Mouse (Mus musculus) small intestine, adult 2 months (tissue): ENCODE data around the gene Tardbp. TPM values are rescaled to one million over a fixed set of nuclear protein-coding genes. Genes with fewer than 3 reads are reported as not detected.

Experiments
- H3K27ac ChIP-seq: fragments of 200-500 bp; 2 replicates; pipeline ENCODE4 v1.5.1; 2012; ENCODE audit warnings: low read depth, low read length, control low read depth, inconsistent platforms; ENCODE audit not compliant: insufficient read depth
- H3K27me3 ChIP-seq: fragments of 200-500 bp; 2 replicates; pipeline ENCODE4 v1.6.1; 2012; ENCODE audit warnings: mild to moderate bottlenecking, moderate library complexity, low read length, inconsistent platforms; ENCODE audit not compliant: control insufficient read depth, insufficient read depth
- H3K36me3 ChIP-seq: fragments of 200-500 bp; 2 replicates; pipeline ENCODE4 v1.6.1; 2012; ENCODE audit warnings: mild to moderate bottlenecking, low read length, control low read depth, inconsistent platforms; ENCODE audit not compliant: control insufficient read depth, insufficient read depth
- H3K4me1 ChIP-seq: fragments of 200-500 bp; 2 replicates; pipeline ENCODE4 v1.6.1; 2012; ENCODE audit warnings: low read length, inconsistent platforms, mixed read lengths; ENCODE audit not compliant: control insufficient read depth, insufficient read depth, insufficient read length
- H3K4me3 ChIP-seq: fragments of 200-500 bp; 2 replicates; pipeline ENCODE4 v1.5.1; 2012; ENCODE audit warnings: low read depth, mild to moderate bottlenecking, control low read depth, inconsistent platforms, low read length, moderate library complexity
- CTCF ChIP-seq: fragments of 200-500 bp; IDR thresholded peaks from 2 replicates; pipeline ENCODE4 v1.5.1; 2012; ENCODE audit warnings: low read depth, mild to moderate bottlenecking, control low read depth, inconsistent platforms, low read length, moderate library complexity, mixed read lengths; ENCODE audit not compliant: insufficient replicate concordance, insufficient read length; ENCODE audit errors: extremely low read depth
- POLR2A ChIP-seq: fragments of 200-500 bp; IDR thresholded peaks from 2 replicates; pipeline ENCODE4 v1.6.1; 2012; ENCODE audit warnings: low read depth, mild to moderate bottlenecking, control low read depth, inconsistent platforms, low read length, moderate library complexity
- WGBS: fragments of 180-500 bp; shearing (Covaris S2); methylation state at CpG from one replicate; pipeline ENCODE4 v1.1.7; 2018; 5-methylcytosine and 5-hydroxymethylcytosine counted together
- polyA plus RNA-seq: library from polyadenylated mRNA; depleted of rRNA; stranded (reverse); fragments of >200 nt; gene quantifications from 2 replicates; pipeline ENCODE4 v1.2.3, GENCODE M21; 2012

The Tardbp gene
- polyA plus RNA-seq, 1 experiment: 7.7 TPM

- TF ChIP-seq POLR2A: no peak
- no peak for TF ChIP-seq CTCF
- Histone ChIP-seq H3K4me3 (no peak within 1 kb of the TSS), H3K27me3 (no peaks in the 10 kb centered on the region), H3K4me1 (peaks cover 3% of the 10 kb centered on the region; the same call in 1 of the 2 replicates), H3K36me3 (no peaks in the 10 kb centered on the region), H3K27ac (no peak within 1 kb of the TSS)
- 90% methylated on average over 14 of the region's 14 CpGs for WGBS
These were observed 24.3 kb downstream of the Tardbp start, which contains the start of gene Masp2 for GRCm38 (mm10) chr4:148602357-148603120. Gene Masp2 (plus strand): TSS chr4:148602554.

DNA sequence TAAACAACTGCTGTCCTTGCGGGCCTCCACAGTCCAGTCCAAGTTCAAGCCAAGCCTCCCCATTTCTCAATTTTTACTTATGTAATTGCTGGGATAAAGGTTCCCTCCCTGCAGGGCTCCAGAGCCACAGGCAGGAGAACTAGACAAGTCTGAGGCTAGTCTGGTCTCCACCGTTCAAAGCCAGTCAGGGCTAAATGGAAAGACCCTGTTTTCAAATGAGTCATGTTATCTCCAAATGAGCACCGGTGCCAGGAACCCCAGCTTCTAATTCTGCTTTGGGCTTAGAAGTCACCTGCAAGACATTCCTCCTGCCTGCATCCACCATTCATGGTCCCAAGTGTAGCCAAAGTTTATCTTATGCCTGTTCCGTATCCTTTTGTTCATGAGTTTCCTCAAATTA, 24.9 kb downstream of the Tardbp start:
- H3K36me3 ChIP-seq: 0 out of 2 replicates have a peak, but pooled peaks cover 1% of the 10 kb centered on the region
- H3K4me1 ChIP-seq: peaks cover 3% of the 10 kb centered on the region; the same call in 1 of the 2 replicates
- WGBS: 74% methylated on average over 4 of the region's 4 CpGs
- TF ChIP-seq CTCF (no peak), POLR2A (no peak)
- no peak overlapping the region for H3K4me3 ChIP-seq
- H3K27ac ChIP-seq: no peak overlapping the region
- H3K27me3 ChIP-seq: no peaks in the 10 kb centered on the region

DNA sequence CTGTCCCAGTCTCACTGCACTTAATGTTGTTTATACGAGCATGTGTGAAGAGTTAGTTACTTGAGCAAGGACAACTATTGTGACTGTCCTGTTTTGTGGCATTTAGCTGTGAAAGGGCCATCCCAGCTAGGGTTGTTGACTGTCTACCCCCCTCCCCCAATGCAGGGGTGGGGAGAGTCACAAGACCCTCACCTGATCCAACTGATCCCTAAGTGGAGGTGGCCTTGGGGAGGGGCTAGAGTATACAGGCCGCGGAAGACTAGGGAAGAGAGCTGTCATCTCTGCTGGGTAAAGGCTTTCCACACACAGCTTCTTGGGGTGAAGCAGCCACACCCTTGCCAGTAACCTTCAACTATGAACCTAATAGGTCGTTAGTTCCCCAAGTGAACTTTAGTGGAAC, 26.5 kb downstream of the Tardbp start:
- 71% methylated on average over 4 of the region's 4 CpGs for WGBS
- H3K4me1 ChIP-seq: peaks cover 3% of the 10 kb centered on the region; the same call in 1 of the 2 replicates
- no peak for TF ChIP-seq CTCF
- no peak for TF ChIP-seq POLR2A
- H3K27me3 ChIP-seq: no peaks in the 10 kb centered on the region
- no peak overlapping the region for H3K27ac ChIP-seq
- no peak overlapping the region for H3K4me3 ChIP-seq
- H3K36me3 ChIP-seq: peaks cover 7% of the 10 kb centered on the region; the same call in 1 of the 2 replicates

DNA sequence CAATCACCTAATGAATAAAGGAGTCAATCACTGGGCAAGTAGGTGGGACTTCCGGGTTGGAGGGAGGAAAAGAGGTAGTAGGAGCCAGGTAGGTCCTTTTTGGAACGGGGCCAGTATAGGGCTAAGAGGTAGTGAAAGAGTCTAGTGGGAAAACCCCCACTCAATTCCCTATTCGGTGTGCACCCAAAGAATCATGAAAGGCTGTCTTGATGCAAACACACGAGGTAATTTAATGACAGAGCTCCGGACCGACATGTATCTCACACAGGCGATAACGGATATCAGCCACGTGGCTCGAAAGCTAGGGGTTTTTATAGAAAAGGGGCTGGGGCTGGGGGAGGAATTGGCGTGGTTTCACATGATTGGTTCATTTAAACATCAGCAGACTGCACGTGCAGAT, 28.0 kb downstream of the Tardbp start:
- Histone ChIP-seq H3K36me3 (peaks cover 14% of the 10 kb centered on the region; the same call in 1 of the 2 replicates), H3K27ac (no peak overlapping the region), H3K4me3 (no peak overlapping the region), H3K4me1 (peaks cover 3% of the 10 kb centered on the region; the same call in 1 of the 2 replicates), H3K27me3 (no peaks in the 10 kb centered on the region)
- 94% methylated on average over 12 of the region's 12 CpGs for WGBS
- TF ChIP-seq CTCF (no peak), POLR2A (no peak)

DNA sequence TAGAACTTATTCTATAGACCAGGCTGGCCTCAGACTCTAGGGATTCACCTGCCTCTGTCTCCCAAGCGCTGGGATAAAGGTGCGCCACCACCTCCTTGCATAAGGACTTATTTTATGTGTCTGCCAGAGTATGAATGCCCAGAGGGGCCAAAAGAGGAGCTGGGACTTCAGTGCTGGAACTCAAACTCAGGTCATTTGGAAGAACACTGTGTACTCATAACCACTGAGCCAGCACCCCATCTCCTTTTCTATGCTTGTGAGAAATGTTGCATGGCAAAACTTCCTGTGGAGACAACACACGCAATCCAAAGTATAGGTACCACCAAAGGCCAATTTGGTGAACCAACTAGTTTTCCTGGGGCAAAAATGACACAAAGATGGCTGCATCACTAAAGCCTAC, 30.1 kb downstream of the Tardbp start:
- H3K36me3 ChIP-seq: peaks cover 14% of the 10 kb centered on the region; the same call in 1 of the 2 replicates
- H3K27me3 ChIP-seq: no peaks in the 10 kb centered on the region
- TF ChIP-seq POLR2A (no peak), CTCF (no peak)
- no peak overlapping the region for H3K27ac ChIP-seq
- no peak overlapping the region for H3K4me3 ChIP-seq
- 97% methylated on average over 3 of the region's 3 CpGs for WGBS
- peaks cover 7% of the 10 kb centered on the region; the same call in 1 of the 2 replicates for H3K4me1 ChIP-seq

- 83% methylated on average over 6 of the region's 6 CpGs for WGBS
- Histone ChIP-seq H3K36me3 (peaks cover 14% of the 10 kb centered on the region; the same call in 1 of the 2 replicates), H3K27me3 (no peaks in the 10 kb centered on the region), H3K4me3 (no peak overlapping the region), H3K27ac (no peak overlapping the region), H3K4me1 (peaks cover 7% of the 10 kb centered on the region; the same call in 1 of the 2 replicates)
- TF ChIP-seq POLR2A: no peak
- TF ChIP-seq CTCF: no peak
These were observed 30.9 kb downstream of the Tardbp start for GRCm38 (mm10) chr4:148595916-148596315.

DNA sequence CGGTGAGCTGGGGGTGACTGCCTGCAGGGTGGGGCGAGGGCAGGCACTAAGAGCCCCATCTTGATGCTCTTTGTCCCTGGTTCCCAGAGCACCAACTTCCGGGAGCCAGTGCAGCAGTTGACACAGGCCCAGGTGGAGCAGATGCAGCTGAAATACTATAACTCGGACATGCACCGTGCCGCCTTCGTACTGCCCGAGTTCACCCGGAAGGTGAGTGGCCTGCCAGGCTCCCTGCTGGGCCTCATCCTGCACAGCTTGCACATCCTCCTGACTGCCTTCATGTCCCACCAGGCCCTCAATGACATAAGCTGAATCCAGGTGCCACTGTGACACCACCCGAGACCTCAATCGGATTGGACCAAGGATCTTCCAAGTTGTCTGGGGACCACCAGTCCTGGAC, 32.8 kb downstream of the Tardbp start:
- Histone ChIP-seq H3K4me1 (peaks cover 7% of the 10 kb centered on the region; the same call in 1 of the 2 replicates), H3K27ac (no peak overlapping the region), H3K36me3 (peaks cover 14% of the 10 kb centered on the region; the same call in 1 of the 2 replicates), H3K4me3 (no peak overlapping the region), H3K27me3 (no peaks in the 10 kb centered on the region)
- WGBS: 91% methylated on average over 11 of the region's 11 CpGs
- TF ChIP-seq POLR2A (no peak), CTCF (no peak)
